Mouse (Mus musculus) cortical plate, adult 2 months (tissue): ENCODE measurements around the gene 2610528A11Rik.

Experiments used
- CTCF ChIP-seq: fragments of 200-500 bp; IDR thresholded peaks from 2 replicates; pipeline ENCODE4 v1.5.1; 2011; ENCODE audit warnings: mild to moderate bottlenecking, control low read depth, low read length; ENCODE audit not compliant: insufficient read depth; ENCODE audit errors: extremely low read depth
- POLR2A ChIP-seq: fragments of 200-500 bp; IDR thresholded peaks from 2 replicates; pipeline ENCODE4 v1.6.1; 2011; ENCODE audit warnings: mild to moderate bottlenecking, low read length, control low read depth; ENCODE audit not compliant: insufficient read depth; ENCODE audit errors: extremely low read depth

DNA sequence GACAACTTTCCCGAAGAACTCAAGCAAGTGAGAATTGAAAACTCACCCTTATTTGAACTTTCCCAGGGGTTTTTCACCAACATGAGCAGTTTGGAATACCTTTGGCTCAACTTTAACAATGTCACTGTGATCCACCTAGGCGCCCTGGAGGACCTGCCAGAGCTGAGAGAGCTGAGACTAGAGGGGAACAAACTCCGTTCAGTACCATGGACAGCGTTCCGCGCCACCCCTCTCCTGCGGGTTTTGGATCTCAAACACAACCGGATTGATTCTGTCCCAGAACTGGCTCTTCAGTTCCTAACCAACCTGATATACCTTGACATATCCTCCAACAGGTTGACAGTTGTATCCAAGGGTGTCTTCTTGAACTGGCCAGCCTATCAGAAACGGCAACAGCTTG, 45.3 kb downstream of the 2610528A11Rik start:
- TF ChIP-seq POLR2A: no peak
- TF ChIP-seq CTCF: no peak
